Mouse (Mus musculus): ENCODE data around the gene Lrig3. TPM values are rescaled to one million over a fixed set of nuclear protein-coding genes. Genes with fewer than 3 reads are reported as not detected.

The Lrig3 gene
- total and polyA plus RNA-seq, 2 experiments from 2014 or later: 4.8 to 16.3 TPM

GRCm38 (mm10) chr10:125988037-125988436 lies 22.1 kb downstream of the Lrig3 start:
- H3K27me3 ChIP-seq (ENCODE audit: insufficient read depth, low read length): no peaks in the 10 kb centered on the region
- ATAC-seq (no peak), DNase-seq (ENCODE audit: low spot score) (no peak)
- 88% methylated on average over 11 of the region's 11 CpGs for WGBS
- no peaks in the 10 kb centered on the region for H3K9me3 ChIP-seq (ENCODE audit: low read length)
- H3K27ac ChIP-seq: no peak overlapping the region
- no peak overlapping the region for H3K9ac ChIP-seq (replicated peaks; ENCODE audit: low read length)
- TF ChIP-seq CTCF (IDR thresholded peaks at IDR 0.05; ENCODE audit: low read depth): no peak
- H3K4me1 ChIP-seq (ENCODE audit: insufficient read depth, low read length): no peaks in the 10 kb centered on the region; the same call in 1 of the 2 replicates
- no peaks in the 10 kb centered on the region for H3K36me3 ChIP-seq (ENCODE audit: insufficient read depth, low read length)
- H3K4me2 ChIP-seq (ENCODE audit: low read depth, low read length): no peak overlapping the region
- H3K4me3 ChIP-seq (ENCODE audit: low read length): no peak overlapping the region

- DNase-seq (ENCODE audit: low spot score) (peak; percentile 12), ATAC-seq (no peak)
- H3K36me3 ChIP-seq (ENCODE audit: insufficient read depth, low read length): no peaks in the 10 kb centered on the region
- H3K9me3 ChIP-seq (ENCODE audit: low read length): no peaks in the 10 kb centered on the region
- no peak overlapping the region for H3K27ac ChIP-seq
- H3K4me2 ChIP-seq (ENCODE audit: low read depth, low read length): no peak overlapping the region
- H3K9ac ChIP-seq (replicated peaks; ENCODE audit: low read length): no peak overlapping the region; the same call in 1 of the 2 replicates
- no peaks in the 10 kb centered on the region for H3K27me3 ChIP-seq (ENCODE audit: insufficient read depth, low read length)
- H3K4me1 ChIP-seq (ENCODE audit: insufficient read depth, low read length): no peaks in the 10 kb centered on the region; the same call in 1 of the 2 replicates
- no peak for TF ChIP-seq CTCF (IDR thresholded peaks at IDR 0.05; ENCODE audit: low read depth)
- no peak overlapping the region for H3K4me3 ChIP-seq (ENCODE audit: low read length)
- 47% methylated on average over 7 of the region's 7 CpGs for WGBS
Measured at GRCm38 (mm10) chr10:125989890-125990289, 23.9 kb downstream of the Lrig3 start.

- WGBS: 47% methylated on average over 5 of the region's 5 CpGs
- H3K36me3 ChIP-seq (ENCODE audit: insufficient read depth, low read length): no peaks in the 10 kb centered on the region
- no peak overlapping the region for H3K27ac ChIP-seq
- DNase-seq (ENCODE audit: low spot score) (peak; percentile 16), ATAC-seq (no peak)
- no peak for TF ChIP-seq CTCF (IDR thresholded peaks at IDR 0.05; ENCODE audit: low read depth)
- no peak overlapping the region for H3K4me2 ChIP-seq (ENCODE audit: low read depth, low read length)
- no peaks in the 10 kb centered on the region for H3K27me3 ChIP-seq (ENCODE audit: insufficient read depth, low read length)
- H3K4me3 ChIP-seq (ENCODE audit: low read length): no peak overlapping the region
- H3K9me3 ChIP-seq (ENCODE audit: low read length): no peaks in the 10 kb centered on the region
- no peak overlapping the region for H3K9ac ChIP-seq (replicated peaks; ENCODE audit: low read length)
- no peaks in the 10 kb centered on the region; the same call in 1 of the 2 replicates for H3K4me1 ChIP-seq (ENCODE audit: insufficient read depth, low read length)
Measured at GRCm38 (mm10) chr10:125990394-125990793, 24.4 kb downstream of the Lrig3 start.

GRCm38 (mm10) chr10:125991819-125992218 lies 25.9 kb downstream of the Lrig3 start:
- no peaks in the 10 kb centered on the region for H3K9me3 ChIP-seq (ENCODE audit: low read length)
- no peaks in the 10 kb centered on the region; the same call in 1 of the 2 replicates for H3K4me1 ChIP-seq (ENCODE audit: insufficient read depth, low read length)
- no peaks in the 10 kb centered on the region for H3K27me3 ChIP-seq (ENCODE audit: insufficient read depth, low read length)
- no peak for TF ChIP-seq CTCF (IDR thresholded peaks at IDR 0.05; ENCODE audit: low read depth)
- H3K36me3 ChIP-seq (ENCODE audit: insufficient read depth, low read length): no peaks in the 10 kb centered on the region; the same call in 1 of the 2 replicates
- H3K9ac ChIP-seq (replicated peaks; ENCODE audit: low read length): no peak overlapping the region
- DNase-seq (ENCODE audit: low spot score): no peak
- H3K27ac ChIP-seq: no peak overlapping the region
- no peak overlapping the region for H3K4me2 ChIP-seq (ENCODE audit: low read depth, low read length)
- no peak overlapping the region for H3K4me3 ChIP-seq (ENCODE audit: low read length)
- 89% methylated on average over 7 of the region's 7 CpGs for WGBS
- ATAC-seq: no peak

GRCm38 (mm10) chr10:125994855-125995254 lies 28.9 kb downstream of the Lrig3 start:
- DNase-seq (ENCODE audit: low spot score): peak; percentile 77
- no peaks in the 10 kb centered on the region for H3K27me3 ChIP-seq (ENCODE audit: insufficient read depth, low read length)
- WGBS: 100% methylated on average over 1 of the region's 1 CpGs
- H3K9me3 ChIP-seq (ENCODE audit: low read length): no peaks in the 10 kb centered on the region
- no peak overlapping the region for H3K4me3 ChIP-seq (ENCODE audit: low read length)
- peak; percentile 67 for TF ChIP-seq CTCF (IDR thresholded peaks at IDR 0.05; ENCODE audit: low read depth)
- H3K9ac ChIP-seq (replicated peaks; ENCODE audit: low read length): no peak overlapping the region
- no peaks in the 10 kb centered on the region; the same call in 1 of the 2 replicates for H3K36me3 ChIP-seq (ENCODE audit: insufficient read depth, low read length)
- no peaks in the 10 kb centered on the region for H3K4me1 ChIP-seq (ENCODE audit: insufficient read depth, low read length)
- H3K27ac ChIP-seq: no peak overlapping the region
- ATAC-seq: peak; percentile 84
- no peak overlapping the region for H3K4me2 ChIP-seq (ENCODE audit: low read depth, low read length)

GRCm38 (mm10) chr10:125995701-125996100 lies 29.7 kb downstream of the Lrig3 start:
- no peak for ATAC-seq
- no peaks in the 10 kb centered on the region for H3K9me3 ChIP-seq (ENCODE audit: low read length)
- DNase-seq (ENCODE audit: low spot score): no peak
- no peaks in the 10 kb centered on the region; the same call in 1 of the 2 replicates for H3K36me3 ChIP-seq (ENCODE audit: insufficient read depth, low read length)
- H3K4me2 ChIP-seq (ENCODE audit: low read depth, low read length): no peak overlapping the region
- no peak overlapping the region for H3K27ac ChIP-seq
- no peaks in the 10 kb centered on the region for H3K4me1 ChIP-seq (ENCODE audit: insufficient read depth, low read length)
- H3K27me3 ChIP-seq (ENCODE audit: insufficient read depth, low read length): no peaks in the 10 kb centered on the region
- H3K9ac ChIP-seq (replicated peaks; ENCODE audit: low read length): no peak overlapping the region
- no peak for TF ChIP-seq CTCF (IDR thresholded peaks at IDR 0.05; ENCODE audit: low read depth)
- H3K4me3 ChIP-seq (ENCODE audit: low read length): no peak overlapping the region
- 56% methylated on average over 6 of the region's 6 CpGs for WGBS

GRCm38 (mm10) chr10:125996989-125997388 lies 31.0 kb downstream of the Lrig3 start:
- no peaks in the 10 kb centered on the region for H3K4me1 ChIP-seq (ENCODE audit: insufficient read depth, low read length)
- DNase-seq (ENCODE audit: low spot score): peak; percentile 89
- peak overlapping the region; percentile 11 for H3K27ac ChIP-seq
- peak; percentile 82 for ATAC-seq
- no peak for TF ChIP-seq CTCF (IDR thresholded peaks at IDR 0.05; ENCODE audit: low read depth)
- no peak overlapping the region for H3K4me2 ChIP-seq (ENCODE audit: low read depth, low read length)
- H3K4me3 ChIP-seq (ENCODE audit: low read length): no peak overlapping the region
- H3K9me3 ChIP-seq (ENCODE audit: low read length): no peaks in the 10 kb centered on the region
- H3K27me3 ChIP-seq (ENCODE audit: insufficient read depth, low read length): no peaks in the 10 kb centered on the region
- H3K9ac ChIP-seq (replicated peaks; ENCODE audit: low read length): no peak overlapping the region
- no peaks in the 10 kb centered on the region; the same call in 1 of the 2 replicates for H3K36me3 ChIP-seq (ENCODE audit: insufficient read depth, low read length)
- WGBS: 26% methylated on average over 9 of the region's 9 CpGs
